Mouse (Mus musculus) liver, adult 2 months (tissue): ENCODE measurements around the gene Odf3l2. TPM values are rescaled to one million over a fixed set of nuclear protein-coding genes. Genes with fewer than 3 reads are reported as not detected.
A peak's percentile ranks its signal among the peaks of the same experiment; 100 is the strongest.

Experiments
- DNase-seq: peaks from one replicate; pipeline ENCODE4 v3.0.0-alpha.2; 2011; ENCODE audit warnings: low read depth, low spot score; ENCODE audit errors: extremely low read depth
- H3K27ac ChIP-seq: fragments of 200-500 bp; replicated peaks from 2 replicates; pipeline ENCODE4 v1.5.1; 2012; ENCODE audit warnings: low read depth, mild to moderate bottlenecking, control low read depth, inconsistent platforms, low read length; ENCODE audit not compliant: insufficient read depth
- H3K27me3 ChIP-seq: fragments of 200-500 bp; 2 replicates; pipeline ENCODE4 v1.6.1; 2012; ENCODE audit warnings: mild to moderate bottlenecking, moderate library complexity, low read length, inconsistent platforms; ENCODE audit not compliant: control insufficient read depth, insufficient read depth
- H3K36me3 ChIP-seq: fragments of 200-500 bp; 2 replicates; pipeline ENCODE4 v1.6.1; 2012; ENCODE audit warnings: low read length, inconsistent platforms; ENCODE audit not compliant: control insufficient read depth, insufficient read depth
- H3K4me1 ChIP-seq: fragments of 200-500 bp; 2 replicates; pipeline ENCODE4 v1.6.1; 2011; ENCODE audit warnings: low read length; ENCODE audit not compliant: control insufficient read depth, insufficient read depth
- H3K4me3 ChIP-seq: fragments of 200-500 bp; 2 replicates; pipeline ENCODE4 v1.5.1; 2011; ENCODE audit warnings: low read depth, mild to moderate bottlenecking, control low read depth, low read length, moderate library complexity; ENCODE audit not compliant: insufficient read depth
- H3K79me2 ChIP-seq: fragments of 200-500 bp; 2 replicates; pipeline ENCODE4 v1.6.1; 2012; ENCODE audit warnings: inconsistent platforms, mild to moderate bottlenecking, low read length, moderate library complexity; ENCODE audit not compliant: control insufficient read depth, insufficient read depth
- H3K9ac ChIP-seq: fragments of 200-500 bp; 2 replicates; pipeline ENCODE4 v1.6.1; 2012; ENCODE audit warnings: low read depth, mild to moderate bottlenecking, control low read depth, inconsistent platforms, low read length
- CTCF ChIP-seq: fragments of 200-500 bp; IDR thresholded peaks from 2 replicates; pipeline ENCODE4 v1.5.1; 2011; ENCODE audit warnings: low read depth, low read length, control low read depth
- POLR2A ChIP-seq: fragments of 200-500 bp; IDR thresholded peaks from 2 replicates; pipeline ENCODE4 v1.6.1; 2011; ENCODE audit warnings: low read length, control low read depth; ENCODE audit not compliant: insufficient read depth; ENCODE audit errors: extremely low read depth
- WGBS: fragments of 180-500 bp; shearing (Covaris S2); methylation state at CpG from one replicate; pipeline ENCODE4 v1.1.7; 2018; 5-methylcytosine and 5-hydroxymethylcytosine counted together
- polyA plus RNA-seq: library from polyadenylated mRNA; depleted of rRNA; stranded (reverse); fragments of >200 nt; gene quantifications from 2 replicates; pipeline ENCODE4 v1.2.3, GENCODE M21; 2012
- total RNA-seq: library from RNA; depleted of rRNA; stranded (reverse); fragments of >200 nt; gene quantifications from 2 replicates; pipeline ENCODE4 v1.2.3, GENCODE M21; 2014

Gene Odf3l2
- total and polyA plus RNA-seq, 2 experiments = not detected

GRCm38 (mm10) chr10:79673054-79673453 is 27.5 kb upstream of the Odf3l2 start:
- H3K79me2 ChIP-seq = peaks cover 5% of the 10 kb centered on the region; the same call in 1 of the 2 replicates
- H3K36me3 ChIP-seq = no peaks in the 10 kb centered on the region
- H3K27me3 ChIP-seq = no peaks in the 10 kb centered on the region
- DNase-seq = no peak
- peaks cover 7% of the 10 kb centered on the region for H3K4me1 ChIP-seq
- H3K4me3 ChIP-seq = no peak overlapping the region
- no peak for TF ChIP-seq POLR2A
- TF ChIP-seq CTCF = no peak
- WGBS = 95% methylated on average over 3 of the region's 3 CpGs
- no peak overlapping the region for H3K27ac ChIP-seq
- no peak overlapping the region for H3K9ac ChIP-seq

- 0 out of 2 replicates have a peak, but pooled peaks have one; percentile 1 for TF ChIP-seq CTCF
- TF ChIP-seq POLR2A = no peak
- peaks cover 7% of the 10 kb centered on the region for H3K4me1 ChIP-seq
- no peaks in the 10 kb centered on the region for H3K27me3 ChIP-seq
- H3K4me3 ChIP-seq = no peak overlapping the region
- H3K36me3 ChIP-seq = no peaks in the 10 kb centered on the region
- H3K27ac ChIP-seq = no peak overlapping the region
- H3K9ac ChIP-seq = no peak overlapping the region
- H3K79me2 ChIP-seq = peaks cover 5% of the 10 kb centered on the region; the same call in 1 of the 2 replicates
- DNase-seq = no peak
- 63% methylated on average over 3 of the region's 3 CpGs for WGBS
Observed at GRCm38 (mm10) chr10:79672088-79672455, 26.5 kb upstream of the Odf3l2 start.

DNA sequence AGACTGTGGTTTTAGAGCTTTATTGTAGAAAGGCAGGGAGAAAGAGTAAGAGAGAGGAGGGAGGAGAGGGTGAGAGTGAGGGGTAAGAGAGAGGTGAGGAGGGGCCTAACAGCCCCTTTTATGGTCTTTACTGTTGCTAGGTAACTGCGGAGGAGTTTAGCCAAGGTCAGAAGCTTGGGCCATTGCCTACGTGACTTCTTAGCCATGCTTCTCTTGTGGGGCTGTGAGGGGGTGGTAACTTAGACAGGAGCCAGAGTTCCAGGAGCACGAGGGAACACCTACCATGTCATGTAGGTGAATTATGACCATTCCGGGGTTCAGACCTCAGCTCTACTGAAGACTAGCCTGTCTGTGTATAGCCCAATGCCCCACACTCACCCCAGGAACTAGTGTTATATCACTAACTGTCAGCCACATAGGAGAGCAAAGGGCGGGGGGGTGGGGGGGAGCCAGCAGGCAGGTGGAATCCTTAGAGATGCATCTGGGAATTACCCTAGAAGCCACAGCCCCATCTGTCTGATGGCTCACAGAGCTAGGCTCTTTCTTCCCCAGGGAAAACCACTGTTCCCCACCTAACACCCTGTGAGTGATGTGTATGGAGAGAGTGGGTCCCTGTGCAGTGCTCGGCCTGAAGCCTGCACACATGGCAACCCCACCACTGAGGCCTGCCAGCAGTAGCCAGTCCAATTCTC is 26.0 kb upstream of the Odf3l2 start:
- DNase-seq = no peak
- Histone ChIP-seq H3K4me1 (peaks cover 7% of the 10 kb centered on the region), H3K36me3 (no peaks in the 10 kb centered on the region), H3K9ac (no peak overlapping the region), H3K79me2 (peaks cover 5% of the 10 kb centered on the region; the same call in 1 of the 2 replicates), H3K27me3 (no peaks in the 10 kb centered on the region), H3K27ac (no peak overlapping the region), H3K4me3 (no peak overlapping the region)
- no peak for TF ChIP-seq POLR2A
- no peak for TF ChIP-seq CTCF
- 92% methylated on average over 6 of the region's 6 CpGs for WGBS

GRCm38 (mm10) chr10:79670071-79670888 is 24.7 kb upstream of the Odf3l2 start:
- Histone ChIP-seq H3K36me3 (no peaks in the 10 kb centered on the region), H3K9ac (peak overlapping the region; percentile 83), H3K27me3 (no peaks in the 10 kb centered on the region), H3K4me1 (peaks cover 7% of the 10 kb centered on the region), H3K4me3 (peak overlapping the region; percentile 84), H3K79me2 (peaks cover 5% of the 10 kb centered on the region; the same call in 1 of the 2 replicates), H3K27ac (no peak overlapping the region)
- 41% methylated on average over 15 of the region's 15 CpGs for WGBS
- DNase-seq = no peak
- TF ChIP-seq CTCF (no peak), POLR2A (no peak)

DNA sequence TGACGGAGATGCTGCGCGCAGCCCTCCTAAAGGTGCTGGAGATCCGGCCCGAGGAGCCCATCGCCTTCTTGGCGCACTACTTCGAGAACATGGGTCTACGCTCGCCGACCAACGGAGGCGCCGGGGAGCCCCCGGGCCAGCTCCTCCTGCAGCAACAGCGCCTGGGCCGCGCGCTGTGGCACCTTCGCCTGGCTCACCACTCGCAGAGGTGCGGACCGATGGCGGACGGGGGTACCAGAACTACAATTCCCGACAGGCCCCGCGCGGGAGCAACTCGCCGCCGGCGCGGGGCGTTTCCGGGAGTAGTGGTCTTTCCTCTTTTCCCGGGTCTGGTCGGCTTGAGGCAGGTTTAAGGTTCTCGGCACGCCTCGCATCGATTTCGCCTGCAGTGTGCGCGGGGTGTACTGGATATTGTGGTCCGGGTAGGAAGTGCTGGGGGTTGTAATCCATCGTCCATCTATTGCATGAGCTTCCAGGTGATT is 24.1 kb upstream of the Odf3l2 start:
- peak; percentile 27 for DNase-seq
- Histone ChIP-seq H3K4me3 (peak overlapping the region; percentile 84), H3K9ac (peak overlapping the region; percentile 83), H3K27me3 (no peaks in the 10 kb centered on the region), H3K79me2 (peaks cover 5% of the 10 kb centered on the region; the same call in 1 of the 2 replicates), H3K27ac (peak overlapping the region; percentile 64), H3K4me1 (peaks cover 7% of the 10 kb centered on the region), H3K36me3 (no peaks in the 10 kb centered on the region)
- TF ChIP-seq CTCF = no peak
- TF ChIP-seq POLR2A = no peak
- under 1% methylated on average over 47 of the region's 47 CpGs for WGBS
